Mouse (Mus musculus): ENCODE measurements around the gene Chst13.

GRCm38 (mm10) chr6:90369725-90370553 lies 45.0 kb upstream of the Chst13 start:
- TF ChIP-seq CTCF (IDR thresholded peaks at IDR 0.05; ENCODE audit: low read depth) (no peak), EP300 (IDR thresholded peaks at IDR 0.05; ENCODE audit: low read depth) (no peak)
